In genomic region chr7:80052261-80052660, GRCm38 (mm10) we compare ENCODE assay signal across 10 mouse cellular contexts. TPM values are rescaled to one million over a fixed set of nuclear protein-coding genes. Genes with fewer than 3 reads are reported as not detected.
A peak's percentile ranks its signal among the peaks of the same experiment; 100 is the strongest.
DNase-seq lines count a peak whose midpoint lies in the region; ATAC-seq and TF ChIP-seq lines count a peak whose summit lies in the region.
"Had no signal": no experiment of that assay in that cellular context is flagged by ENCODE, and none has a peak within 500 bp of the region (broad histone marks: within the 10 kb centered on the region; RNA-seq: fewer than 3 reads in every experiment).

No protein-coding gene starts in this region.

- no peak overlapping the region for H3K4me2 ChIP-seq in midbrain, postnatal 0 days (ENCODE audit: low read depth, low read length, poor library complexity, severe bottlenecking)
- H3K4me2 ChIP-seq in midbrain, embryonic 16.5 days (ENCODE audit: low read length) = no peak overlapping the region
- H3K4me2 ChIP-seq: midbrain, embryonic 12.5 days had no signal

- no peak for TF ChIP-seq CTCF in midbrain, postnatal 0 days (IDR thresholded peaks at IDR 0.05)
- TF ChIP-seq CTCF in cerebellum, adult 2 months (IDR thresholded peaks at IDR 0.05; ENCODE audit: borderline replicate concordance, insufficient read depth, low read depth, low read length) = no peak

- no peak overlapping the region for H3K27ac ChIP-seq in midbrain, postnatal 0 days (ENCODE audit: low read depth, low read length)
- no peak overlapping the region for H3K27ac ChIP-seq in midbrain, embryonic 16.5 days (ENCODE audit: low read length)
- H3K27ac ChIP-seq in cerebellum, adult 2 months (ENCODE audit: insufficient read depth, low read length) = no peak overlapping the region
- H3K27ac ChIP-seq: midbrain, embryonic 12.5 days had no signal

- H3K4me3 ChIP-seq in midbrain, postnatal 0 days (ENCODE audit: low read depth, low read length) = no peak overlapping the region
- H3K4me3 ChIP-seq in midbrain, embryonic 16.5 days (ENCODE audit: low read depth, low read length) = no peak overlapping the region
- H3K4me3 ChIP-seq in cerebellum, adult 2 months (replicated peaks; ENCODE audit: insufficient read depth, low read depth, low read length) = no peak overlapping the region
- H3K4me3 ChIP-seq: midbrain, embryonic 12.5 days had no signal

- no peak for ATAC-seq in midbrain, postnatal 0 days (ENCODE audit: low FRiP score)
- ATAC-seq in midbrain, embryonic 16.5 days = no peak
- ATAC-seq: Patski had no signal

- no peaks in the 10 kb centered on the region for H3K27me3 ChIP-seq in midbrain, postnatal 0 days (ENCODE audit: insufficient read depth, low read length)
- no peaks in the 10 kb centered on the region for H3K27me3 ChIP-seq in midbrain, embryonic 16.5 days (ENCODE audit: control insufficient read depth, insufficient read depth, low read depth, low read length)
- no peaks in the 10 kb centered on the region for H3K27me3 ChIP-seq in cerebellum, adult 2 months (ENCODE audit: control insufficient read depth, insufficient read depth, low read length)
- H3K27me3 ChIP-seq: midbrain, embryonic 12.5 days; Patski had no signal

- no peaks in the 10 kb centered on the region for H3K36me3 ChIP-seq in midbrain, postnatal 0 days (ENCODE audit: insufficient read depth, low read length)
- H3K36me3 ChIP-seq in midbrain, embryonic 16.5 days (ENCODE audit: control insufficient read depth, insufficient read depth, low read length) = no peaks in the 10 kb centered on the region

- H3K9ac ChIP-seq in midbrain, postnatal 0 days (replicated peaks; ENCODE audit: low read length, poor library complexity, severe bottlenecking) = no peak overlapping the region
- no peak overlapping the region for H3K9ac ChIP-seq in midbrain, embryonic 16.5 days (ENCODE audit: low read depth, low read length)
- H3K9ac ChIP-seq: midbrain, embryonic 12.5 days had no signal

- no peak for TF ChIP-seq POLR2A in cerebellum, adult 2 months (IDR thresholded peaks at IDR 0.05; ENCODE audit: borderline replicate concordance, insufficient read depth, low read length)

- peak; percentile 58 for DNase-seq in midbrain, postnatal 0 days (ENCODE audit: low spot score)
- DNase-seq in heart, adult 11 months = peak; percentile 98
- DNase-seq in kidney, adult 8-10 months = peak; percentile 66 to 67
- DNase-seq in lung, postnatal 4 days = peak; percentile 83 to 86
- no peak for DNase-seq in c-Kit-positive CD71-positive TER-119-positive erythroid progenitor cells, embryonic 14.5 days (ENCODE audit: low spot score)
- no peak for DNase-seq in thymus, postnatal 10 days (ENCODE audit: low spot score in 2 of 2)
- DNase-seq in cerebellum, adult 2 months = no peak

- peaks cover 3% of the 10 kb centered on the region; the same call in 1 of the 2 replicates for H3K4me1 ChIP-seq in midbrain, postnatal 0 days (ENCODE audit: insufficient read depth, low read length)
- peaks cover 19% of the 10 kb centered on the region for H3K4me1 ChIP-seq in midbrain, embryonic 16.5 days (ENCODE audit: control insufficient read depth, insufficient read depth, low read length)
- peaks cover 7% of the 10 kb centered on the region for H3K4me1 ChIP-seq in cerebellum, adult 2 months (ENCODE audit: control insufficient read depth, insufficient read depth, low read length)

- no peaks in the 10 kb centered on the region for H3K9me3 ChIP-seq in midbrain, postnatal 0 days (ENCODE audit: low read length)
- H3K9me3 ChIP-seq in midbrain, embryonic 16.5 days (replicated peaks; ENCODE audit: control insufficient read depth, low read length, poor library complexity, severe bottlenecking) = no peaks in the 10 kb centered on the region
- H3K9me3 ChIP-seq: midbrain, embryonic 12.5 days had no signal

- WGBS in midbrain, postnatal 0 days = 61% methylated on average over 11 of the region's 11 CpGs
- WGBS in midbrain, embryonic 16.5 days = 56% methylated on average over 11 of the region's 11 CpGs
- 59% methylated on average over 11 of the region's 11 CpGs for WGBS in cerebellum, adult 2 months

RNA-seq across cellular contexts. Expression of gene Zfp710, which starts 27.6 kb away (rescaled TPM):
- 25.1 and 33.6 TPM in 2 replicates for total RNA-seq in midbrain, postnatal 0 days (2014; rRNA removed)
- 9.8 and 10.7 TPM in 2 replicates for polyA plus RNA-seq in midbrain, postnatal 0 days (2015; fragmentation: Nextera tagmentation; extraction: Ambion mirVana)
- 15.0 and 15.8 TPM in 2 replicates for polyA plus RNA-seq in midbrain, embryonic 16.5 days (2015; fragmentation: Nextera tagmentation; extraction: Ambion mirVana)
- 10.9 and 11.0 TPM in 2 replicates for polyA plus RNA-seq in cerebellum, adult 2 months (2012; rRNA removed)

Comparison
In these comparisons a context has a peak if more than half of its experiments do, and no peak if none do; other contexts are left out.
1. DNase-seq: peak in midbrain, postnatal 0 days (single experiment), heart, adult 11 months (single experiment), kidney, adult 8-10 months (2 of 2) and lung, postnatal 4 days (2 of 2); none in c-Kit-positive CD71-positive TER-119-positive erythroid progenitor cells, embryonic 14.5 days (single experiment), thymus, postnatal 10 days (0 of 2) and cerebellum, adult 2 months (0 of 2).